Mouse (Mus musculus) CH12.LX (cell line): Measurements from ENCODE around the gene Slc25a11. TPM values are rescaled to one million over a fixed set of nuclear protein-coding genes. Genes with fewer than 3 reads are reported as not detected.
A peak's percentile ranks its signal among the peaks of the same experiment; 100 is the strongest.

ENCODE experiments used
- DNase-seq: peaks from one replicate; pipeline ENCODE4 v3.0.0-alpha.2; 2013; ENCODE audit errors: extremely low read depth
- H3K27ac ChIP-seq: 2 replicates; pipeline ENCODE4 v1.5.1; 2012; ENCODE audit warnings: low read depth, mild to moderate bottlenecking, control low read depth, moderate library complexity; ENCODE audit not compliant: insufficient read depth
- H3K27me3 ChIP-seq: replicated peaks from 2 replicates; pipeline ENCODE3; 2012; ENCODE audit warnings: inconsistent platforms
- H3K36me3 ChIP-seq, 2 experiments: replicated peaks in 1 of 2; 2 replicates each; pipeline versions ENCODE3 to v1.6.1; 2012; ENCODE audit warnings: inconsistent platforms in 1 of 2, low read length in 1 of 2, mild to moderate bottlenecking in 1 of 2, mixed read lengths in 1 of 2, moderate library complexity in 1 of 2; ENCODE audit not compliant: control insufficient read depth in 1 of 2, insufficient read depth in 1 of 2
- H3K4me1 ChIP-seq, 2 experiments: 2 replicates each; pipeline ENCODE4 v1.6.1; 2012; ENCODE audit warnings: inconsistent platforms in 1 of 2, moderate library complexity in 1 of 2; ENCODE audit not compliant: insufficient read depth in 2 of 2, control insufficient read depth in 1 of 2
- H3K4me2 ChIP-seq: 2 replicates; pipeline ENCODE4 v1.6.1; 2012; ENCODE audit warnings: low read depth, mild to moderate bottlenecking, control low read depth; ENCODE audit not compliant: poor library complexity, insufficient read depth, severe bottlenecking
- H3K4me3 ChIP-seq, 3 experiments: fragments of 150-350 bp in 1 of 3; sonication (generic) in 1 of 3; replicated peaks in 1 of 3; 2 replicates each; pipeline versions ENCODE3 to v1.5.1; 2011 to 2012; ENCODE audit warnings: low read depth in 2 of 3, low read length in 2 of 3, mild to moderate bottlenecking in 2 of 3, moderate library complexity in 2 of 3, control low read depth in 1 of 3, improper control_type of control experiment in 1 of 3, inconsistent platforms in 1 of 3, mixed read lengths in 1 of 3; ENCODE audit not compliant: poor library complexity in 1 of 3
- H3K79me2 ChIP-seq: replicated peaks from 2 replicates; pipeline ENCODE4 v1.6.1; 2012; ENCODE audit warnings: mild to moderate bottlenecking, moderate library complexity; ENCODE audit not compliant: control insufficient read depth, poor library complexity, insufficient read depth, severe bottlenecking; ENCODE audit errors: extremely low read depth
- H3K9ac ChIP-seq: 2 replicates; pipeline ENCODE4 v1.6.1; 2012; ENCODE audit warnings: low read depth, mild to moderate bottlenecking, control low read depth, moderate library complexity; ENCODE audit not compliant: insufficient read depth
- H3K9me3 ChIP-seq: replicated peaks from 2 replicates; pipeline ENCODE3; 2012; ENCODE audit warnings: low read length, inconsistent platforms, mixed read lengths
- BHLHE40 ChIP-seq: IDR thresholded peaks from 2 replicates; pipeline ENCODE4 v1.6.1; 2011; ENCODE audit warnings: mild to moderate bottlenecking, low read depth, low read length, improper control_type of control experiment
- CHD1 ChIP-seq: IDR thresholded peaks from 2 replicates; pipeline ENCODE4 v1.6.1; 2012; ENCODE audit warnings: low read depth, low read length, improper control_type of control experiment, inconsistent platforms
- CHD2 ChIP-seq: IDR thresholded peaks from 2 replicates; pipeline ENCODE4 v1.6.1; 2011; ENCODE audit warnings: low read length, improper control_type of control experiment
- CTCF ChIP-seq, 2 experiments: IDR thresholded peaks in 1 of 2; conservative IDR thresholded peaks in 1 of 2; 2 replicates each; pipeline ENCODE4 v1.5.1; 2011 to 2012; ENCODE audit warnings: low read depth in 2 of 2, low read length in 2 of 2, improper control_type of control experiment in 1 of 2, inconsistent platforms in 1 of 2, mild to moderate bottlenecking in 1 of 2, moderate library complexity in 1 of 2
- E2F4 ChIP-seq: IDR thresholded peaks from 2 replicates; pipeline ENCODE4 v1.6.1; 2011; ENCODE audit warnings: low read depth, low read length, improper control_type of control experiment; ENCODE audit not compliant: insufficient replicate concordance
- ELF1 ChIP-seq: IDR thresholded peaks from 2 replicates; pipeline ENCODE4 v1.6.1; 2014; ENCODE audit warnings: low read depth, mild to moderate bottlenecking, inconsistent platforms, low read length, improper control_type of control experiment
- EP300 ChIP-seq: IDR thresholded peaks from 2 replicates; pipeline ENCODE4 v1.6.1; 2011; ENCODE audit warnings: low read length, improper control_type of control experiment
- ETS1 ChIP-seq: conservative IDR thresholded peaks from 2 replicates; pipeline ENCODE4 v1.6.1; 2012; ENCODE audit warnings: low read depth, mild to moderate bottlenecking, inconsistent platforms, low read length, improper control_type of control experiment, moderate library complexity
- GABPA ChIP-seq: IDR thresholded peaks from 2 replicates; pipeline ENCODE4 v1.6.1; 2012; ENCODE audit warnings: low read depth, low read length, improper control_type of control experiment, inconsistent platforms; ENCODE audit not compliant: insufficient replicate concordance
- HCFC1 ChIP-seq: IDR thresholded peaks from 2 replicates; pipeline ENCODE4 v1.6.1; 2012; ENCODE audit warnings: low read depth, mild to moderate bottlenecking, inconsistent platforms, low read length, improper control_type of control experiment
- IRF4 ChIP-seq: IDR thresholded peaks from 2 replicates; pipeline ENCODE4 v1.6.1; 2014; ENCODE audit warnings: low read depth, mild to moderate bottlenecking, inconsistent platforms, low read length, improper control_type of control experiment
- JUN ChIP-seq: IDR thresholded peaks from 2 replicates; pipeline ENCODE4 v1.6.1; 2011; ENCODE audit warnings: low read depth, mild to moderate bottlenecking, low read length, improper control_type of control experiment, moderate library complexity; ENCODE audit not compliant: insufficient read depth
- JUND ChIP-seq: conservative IDR thresholded peaks from 2 replicates; pipeline ENCODE4 v1.6.1; 2011; ENCODE audit warnings: low read depth, low read length, improper control_type of control experiment
- MAFK ChIP-seq: IDR thresholded peaks from 2 replicates; pipeline ENCODE4 v1.6.1; 2011; ENCODE audit warnings: low read length, improper control_type of control experiment; ENCODE audit not compliant: insufficient replicate concordance
- MAX ChIP-seq: IDR thresholded peaks from 2 replicates; pipeline ENCODE4 v1.6.1; 2011; ENCODE audit warnings: low read length, improper control_type of control experiment
- MAZ ChIP-seq: IDR thresholded peaks from 2 replicates; pipeline ENCODE4 v1.6.1; 2012; ENCODE audit warnings: low read depth, mild to moderate bottlenecking, inconsistent platforms, low read length, improper control_type of control experiment, moderate library complexity
- MEF2A ChIP-seq: IDR thresholded peaks from 2 replicates; pipeline ENCODE4 v1.6.1; 2014; ENCODE audit warnings: low read depth, mild to moderate bottlenecking, inconsistent platforms, low read length, improper control_type of control experiment, borderline replicate concordance
- MXI1 ChIP-seq: IDR thresholded peaks from 2 replicates; pipeline ENCODE4 v1.6.1; 2011; ENCODE audit warnings: mild to moderate bottlenecking, low read depth, low read length, improper control_type of control experiment
- MYC ChIP-seq: IDR thresholded peaks from 2 replicates; pipeline ENCODE4 v1.6.1; 2011; ENCODE audit warnings: low read depth, mild to moderate bottlenecking, improper control_type of control experiment, low read length
- NELFE ChIP-seq: IDR thresholded peaks from 2 replicates; pipeline ENCODE4 v1.6.1; 2011; ENCODE audit warnings: low read depth, low read length, improper control_type of control experiment
- NRF1 ChIP-seq: IDR thresholded peaks from 2 replicates; pipeline ENCODE4 v1.6.1; 2014; ENCODE audit warnings: low read depth, mild to moderate bottlenecking, inconsistent platforms, low read length, improper control_type of control experiment, moderate library complexity
- PAX5 ChIP-seq: IDR thresholded peaks from 2 replicates; pipeline ENCODE4 v1.6.1; 2012; ENCODE audit warnings: low read length, inconsistent platforms, mixed read lengths
- POLR2A ChIP-seq: IDR thresholded peaks from 2 replicates; pipeline ENCODE4 v1.6.1; 2011; ENCODE audit warnings: low read depth, mild to moderate bottlenecking, improper control_type of control experiment, low read length
- POLR2AphosphoS2 ChIP-seq: IDR thresholded peaks from 2 replicates; pipeline ENCODE4 v1.6.1; 2011; ENCODE audit warnings: low read depth, low read length, improper control_type of control experiment
- RAD21 ChIP-seq: IDR thresholded peaks from 2 replicates; pipeline ENCODE4 v1.6.1; 2011; ENCODE audit warnings: low read depth, mild to moderate bottlenecking, low read length, improper control_type of control experiment, moderate library complexity
- SIN3A ChIP-seq: IDR thresholded peaks from 2 replicates; pipeline ENCODE4 v1.6.1; 2012; ENCODE audit warnings: low read length, improper control_type of control experiment, inconsistent platforms
- SMC3 ChIP-seq: IDR thresholded peaks from 2 replicates; pipeline ENCODE4 v1.6.1; 2011; ENCODE audit warnings: low read depth, low read length, improper control_type of control experiment
- TBP ChIP-seq: conservative IDR thresholded peaks from 2 replicates; pipeline ENCODE4 v1.6.1; 2011; ENCODE audit warnings: low read depth, low read length, improper control_type of control experiment
- TCF12 ChIP-seq: IDR thresholded peaks from 2 replicates; pipeline ENCODE4 v1.6.1; 2014; ENCODE audit warnings: low read depth, mild to moderate bottlenecking, inconsistent platforms, low read length, improper control_type of control experiment
- UBTF ChIP-seq: IDR thresholded peaks from 2 replicates; pipeline ENCODE4 v1.6.1; 2012; ENCODE audit warnings: low read depth, mild to moderate bottlenecking, inconsistent platforms, low read length, improper control_type of control experiment, moderate library complexity
- ZC3H11A ChIP-seq: IDR thresholded peaks from 2 replicates; pipeline ENCODE4 v1.6.1; 2012; ENCODE audit warnings: low read depth, mild to moderate bottlenecking, inconsistent platforms, low read length, improper control_type of control experiment
- ZKSCAN1 ChIP-seq: IDR thresholded peaks from 2 replicates; pipeline ENCODE4 v1.6.1; 2012; ENCODE audit warnings: low read depth, inconsistent platforms, low read length, improper control_type of control experiment, borderline replicate concordance
- ZMIZ1 ChIP-seq: IDR thresholded peaks from 2 replicates; pipeline ENCODE4 v1.6.1; 2012; ENCODE audit warnings: low read depth, mild to moderate bottlenecking, inconsistent platforms, low read length, improper control_type of control experiment
- ZNF384 ChIP-seq: IDR thresholded peaks from 2 replicates; pipeline ENCODE4 v1.6.1; 2012; ENCODE audit warnings: low read depth, low read length, improper control_type of control experiment, inconsistent platforms
- dilution Hi-C: fragments of 300-500 bp; cut with MboI; formaldehyde crosslinking; loops from 2 replicates; pipeline ENCODE4 v1.14.3; 2020; ENCODE audit warnings: low sequenced_read_pairs; ENCODE audit not compliant: extremely low pct_unique_long_range_greater_than_20kb, extremely low pct_ligation_motif_present
- in situ Hi-C: fragments of 300-500 bp; cut with MboI; formaldehyde crosslinking; loops from 3 replicates; pipeline ENCODE4 v1.14.3; 2019; ENCODE audit warnings: low sequenced_read_pairs, low pct_ligation_motif_present, low pct_unique_long_range_greater_than_20kb, mixed read lengths
- polyA plus RNA-seq: library from polyadenylated mRNA; unstranded; fragments of >175 nt; gene quantifications from 2 replicates; pipeline ENCODE4 v1.2.1, GENCODE M21; 2012; ENCODE audit warnings: low read depth; ENCODE audit not compliant: insufficient read length
- total RNA-seq, 2 experiments: library from RNA; depleted of rRNA; stranded (reverse); fragments of 300-350 nt in 1 of 2; fragments of >200 nt in 1 of 2; gene quantifications; 2 replicates each; pipeline ENCODE4 v1.2.3; 2012 to 2014

The Slc25a11 gene
- total and polyA plus RNA-seq, 3 experiments, result 99.0 to 135 (median 132) TPM

DNA sequence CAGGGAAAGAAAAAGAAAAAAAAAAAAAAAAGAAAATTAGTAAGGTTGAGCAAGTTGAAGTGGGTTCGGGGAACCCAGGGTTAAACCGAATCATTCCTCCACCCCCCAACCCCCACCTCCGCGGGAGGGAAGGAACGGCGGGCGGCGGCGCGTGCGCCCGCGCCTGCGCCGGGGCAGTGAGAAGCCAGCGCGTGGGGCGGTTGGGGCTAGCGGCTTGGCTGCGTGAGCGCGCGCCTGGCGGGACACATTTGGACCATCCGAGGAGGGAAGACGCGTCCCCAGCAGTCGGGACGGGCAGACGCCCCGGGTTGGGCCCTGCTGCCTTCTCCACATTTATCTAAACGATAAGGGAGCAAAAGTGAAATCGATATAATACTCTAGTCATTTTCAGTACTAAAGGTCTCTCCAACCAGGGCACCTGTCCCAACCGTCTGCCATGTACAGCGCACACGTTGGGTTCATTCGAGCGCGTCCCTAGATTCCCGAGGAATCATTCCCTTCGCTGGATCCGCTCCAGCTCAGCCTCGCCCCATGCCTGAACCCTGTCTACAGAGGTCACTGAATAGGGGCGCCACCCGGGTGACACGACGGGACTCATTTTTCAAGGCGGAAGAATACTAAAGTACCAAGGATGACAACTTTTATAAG is 7.8 kb upstream of the Slc25a11 start (continued):
- TF ChIP-seq GABPA (0 out of 2 replicates have a peak, but pooled peaks have one; percentile 6), ZKSCAN1 (no peak; the same call in 1 of the 2 replicates), MYC (peak; percentile 86), ZMIZ1 (peak; percentile 95), NRF1 (peak; percentile 94), IRF4 (peak; percentile 63), POLR2AphosphoS2 (peak; percentile 80; the same call in 1 of the 2 replicates)

DNA sequence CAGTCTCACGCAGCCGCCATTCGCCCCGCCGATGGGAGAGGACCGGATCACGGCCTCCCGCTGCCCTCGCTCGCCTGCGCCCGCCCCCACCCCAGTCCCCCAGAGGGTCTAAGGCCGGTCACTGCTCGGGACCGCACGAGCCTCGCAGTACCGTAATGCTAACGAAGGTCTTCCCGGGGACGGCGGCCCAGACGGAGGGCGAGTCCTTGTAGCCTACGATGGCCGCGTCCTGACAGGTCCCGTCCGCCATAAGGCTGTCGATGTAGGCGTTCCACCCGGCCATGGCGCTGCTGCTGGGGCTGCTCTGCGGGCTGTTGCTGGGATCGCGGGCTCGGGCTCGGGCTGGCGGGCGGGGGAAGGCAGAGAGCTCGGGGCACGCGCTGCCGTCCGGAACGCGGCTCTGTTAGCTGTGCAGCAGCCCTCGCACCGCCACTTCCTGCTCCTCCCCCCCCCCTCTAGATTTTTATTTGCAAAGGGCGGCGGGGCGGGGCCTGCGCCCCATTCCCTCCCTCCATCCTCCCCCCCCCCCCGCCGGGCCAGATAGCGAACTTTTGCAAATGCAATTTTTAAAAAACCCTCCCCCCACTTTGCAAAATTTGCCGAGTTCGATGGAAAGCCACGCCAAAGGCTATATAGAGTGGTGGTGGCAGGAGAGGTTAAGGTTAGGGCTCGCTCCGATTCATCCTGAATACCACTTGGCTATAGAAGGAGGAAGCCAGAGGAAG is 7.1 kb upstream of the Slc25a11 start, which contains the start of gene Pfn1:
TSS of gene Pfn1 (minus strand) at position 447 of the 725 bp plus-strand sequence.
- Histone ChIP-seq H3K4me3 (peak within 1 kb of the TSS; percentile 74 to 99 (median 78)), H3K9ac (peak within 1 kb of the TSS; percentile 99), H3K4me1 (peaks cover 19 to 57% of the 10 kb centered on the region in 2 experiments), H3K4me2 (peak within 1 kb of the TSS; percentile 87), H3K9me3 (no peaks in the 10 kb centered on the region), H3K27ac (peak within 1 kb of the TSS; percentile 96), H3K36me3 (peaks cover 32 to 48% of the 10 kb centered on the region in 2 experiments), H3K27me3 (no peaks in the 10 kb centered on the region), H3K79me2 (peaks cover 50% of the 10 kb centered on the region)
- dilution Hi-C loops, result no loop called here
- in situ Hi-C loops, result no loop called here
- DNase-seq, result peak; percentile 95
- TF ChIP-seq MAX (no peak; the same call in 1 of the 2 replicates), CHD1 (no peak), POLR2A (peak; percentile 94), SIN3A (no peak; the same call in 1 of the 2 replicates), TCF12 (peak; percentile 93), MAZ (peak; percentile 99), NELFE (peak; percentile 94), ETS1 (no peak; the same call in 1 of the 2 replicates), RAD21 (no peak), MEF2A (peak; percentile 11; the same call in 1 of the 2 replicates), ELF1 (peak; percentile 89), POLR2AphosphoS2 (no peak; the same call in 1 of the 2 replicates), CHD2 (peak; percentile 89), UBTF (peak; percentile 51; the same call in 1 of the 2 replicates), HCFC1 (no peak; the same call in 1 of the 2 replicates), E2F4 (no peak), MXI1 (no peak; the same call in 1 of the 2 replicates), JUN (no peak), CTCF (conservative IDR thresholded peaks at IDR 0.05 in 1 of 2, IDR thresholded peaks at IDR 0.05 in 1 of 2; ENCODE audit: low read depth in 2 of 2, low read length in 2 of 2) (no peak), MYC (no peak), TBP (peak; percentile 74), SMC3 (no peak), NRF1 (no peak), ZMIZ1 (peak; percentile 63; the same call in 1 of the 2 replicates), JUND (no peak), BHLHE40 (no peak), EP300 (no peak), IRF4 (no peak), ZC3H11A (no peak), PAX5 (no peak), ZNF384 (peak; percentile 75), ZKSCAN1 (no peak), MAFK (no peak)
